Mouse (Mus musculus) limb, embryonic 11.5 days (tissue): ENCODE data around the gene Slc25a25. TPM values are rescaled to one million over a fixed set of nuclear protein-coding genes. Genes with fewer than 3 reads are reported as not detected.

ENCODE experiments used
- polyA plus RNA-seq: library from polyadenylated mRNA; unstranded; fragments of >200 nt; fragmentation: Nextera tagmentation; extraction: Ambion mirVana; gene quantifications from 2 replicates; pipeline ENCODE4 v1.2.1, GENCODE M21; 2014

Slc25a25 gene
- polyA plus RNA-seq, 1 experiment from 2014 or later, result 19.2 TPM

Other genes with a start within 250 kb of the Slc25a25 start
- gene Pomt1, start 214.9 kb downstream of the Slc25a25 start, polyA plus RNA-seq, result 18.7 TPM in 2 replicates
- 58.6 and 61.5 TPM in 2 replicates for gene Uck1, start 191.3 kb downstream of the Slc25a25 start, polyA plus RNA-seq
- gene Golga2, start 164.1 kb downstream of the Slc25a25 start, polyA plus RNA-seq, result 18.1 and 18.9 TPM in 2 replicates
- gene Swi5, start 163.4 kb downstream of the Slc25a25 start, polyA plus RNA-seq, result 272 and 354 TPM in 2 replicates
- gene Ciz1, start 99.1 kb downstream of the Slc25a25 start, polyA plus RNA-seq, result 52.2 and 67.8 TPM in 2 replicates
- gene Dnm1, start 98.1 kb downstream of the Slc25a25 start, polyA plus RNA-seq, result 36.1 and 39.9 TPM in 2 replicates
- 39.4 and 44.4 TPM in 2 replicates for gene 1110008P14Rik, start 69.5 kb downstream of the Slc25a25 start, polyA plus RNA-seq
- 0.35 TPM in 1 of 2 replicates, not detected in the other for gene Lcn2, start 63.2 kb downstream of the Slc25a25 start, polyA plus RNA-seq
- 29.0 and 32.3 TPM in 2 replicates for gene Ptges2, start 55.5 kb downstream of the Slc25a25 start, polyA plus RNA-seq
- gene Naif1, start 988 bp downstream of the Slc25a25 start, polyA plus RNA-seq, result 5.6 and 6.9 TPM in 2 replicates
- 9.8 and 12.4 TPM in 2 replicates for gene Fam102a, start 83.9 kb upstream of the Slc25a25 start, polyA plus RNA-seq
- 89.0 and 98.6 TPM in 2 replicates for gene Dpm2, start 119.4 kb upstream of the Slc25a25 start, polyA plus RNA-seq
- gene Pip5kl1, start 123.4 kb upstream of the Slc25a25 start, polyA plus RNA-seq, result 3.3 and 4.0 TPM in 2 replicates
- gene 9430097D07Rik, start 124.2 kb upstream of the Slc25a25 start, polyA plus RNA-seq, result 0.33 and 0.34 TPM in 2 replicates
- gene St6galnac4, start 135.7 kb upstream of the Slc25a25 start, polyA plus RNA-seq, result 21.2 and 21.5 TPM in 2 replicates
- gene St6galnac6, start 148.3 kb upstream of the Slc25a25 start, polyA plus RNA-seq, result 6.5 and 7.5 TPM in 2 replicates
- gene Ak1, start 170.3 kb upstream of the Slc25a25 start, polyA plus RNA-seq, result 25.4 and 29.8 TPM in 2 replicates
- 19.3 TPM in 2 replicates for gene Eng, start 195.2 kb upstream of the Slc25a25 start, polyA plus RNA-seq